Mouse (Mus musculus) brain, embryonic 14.5 days (tissue): ENCODE results near the gene Islr2.

Source experiments
- CTCF ChIP-seq: fragments of 200-500 bp; IDR thresholded peaks from 2 replicates; pipeline ENCODE4 v1.5.1; 2012; ENCODE audit warnings: inconsistent platforms, mild to moderate bottlenecking, moderate library complexity, borderline replicate concordance; ENCODE audit not compliant: insufficient read depth, insufficient read length; ENCODE audit errors: extremely low read depth
- POLR2A ChIP-seq: fragments of 200-500 bp; IDR thresholded peaks from 2 replicates; pipeline ENCODE4 v1.6.1; 2012; ENCODE audit warnings: mild to moderate bottlenecking, inconsistent platforms, borderline replicate concordance; ENCODE audit not compliant: poor library complexity, insufficient read depth, insufficient read length, severe bottlenecking; ENCODE audit errors: extremely low read depth

- TF ChIP-seq POLR2A (no peak), CTCF (no peak)
These were observed 9.9 kb downstream of the Islr2 start for GRCm38 (mm10) chr9:58194222-58194621.
